Comparison of ENCODE assay signal across 22 mouse cellular contexts in the genomic region with DNA sequence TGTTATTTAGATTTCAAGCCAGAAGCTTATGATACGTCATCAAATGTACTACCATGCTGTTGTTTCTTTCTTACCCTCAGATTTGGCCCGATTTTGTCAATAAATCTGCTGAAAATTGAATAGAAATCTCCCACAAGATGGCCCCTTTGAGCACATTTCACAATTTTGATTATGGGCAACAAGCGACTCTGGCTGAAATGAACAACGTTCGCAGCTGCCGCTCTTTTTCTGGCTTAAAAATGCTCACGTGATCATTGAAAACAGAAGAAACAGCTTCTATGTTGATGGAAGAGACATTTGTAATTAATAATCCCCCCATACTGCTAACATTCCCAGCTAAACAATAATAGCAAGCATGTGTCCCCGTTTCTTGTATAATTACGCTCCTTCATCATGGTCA. TPM values are rescaled to one million over a fixed set of nuclear protein-coding genes. Genes with fewer than 3 reads are reported as not detected.
DNase-seq lines count a peak whose midpoint lies in the region; ATAC-seq and TF ChIP-seq lines count a peak whose summit lies in the region.
"Had no signal": no experiment of that assay in that cellular context is flagged by ENCODE, and none has a peak within 500 bp of the region (broad histone marks: within the 10 kb centered on the region; RNA-seq: fewer than 3 reads in every experiment).

No protein-coding gene starts in this region.

- H3K27me3 ChIP-seq in forebrain, postnatal 0 days (ENCODE audit: insufficient read depth, low read length) = no peaks in the 10 kb centered on the region
- H3K27me3 ChIP-seq in forebrain, embryonic 11.5 days (ENCODE audit: control insufficient read depth, insufficient read depth, low read length) = no peaks in the 10 kb centered on the region
- 0 out of 2 replicates have a peak, but pooled peaks cover 2% of the 10 kb centered on the region for H3K27me3 ChIP-seq in hindbrain, embryonic 16.5 days (replicated peaks; ENCODE audit: control insufficient read depth, insufficient read depth, low read length)
- H3K27me3 ChIP-seq: CH12.LX; heart, embryonic 13.5 days had no signal

- no peak overlapping the region for H3K9ac ChIP-seq in forebrain, postnatal 0 days
- no peak overlapping the region for H3K9ac ChIP-seq in forebrain, embryonic 11.5 days (ENCODE audit: low read length)
- no peak overlapping the region for H3K9ac ChIP-seq in hindbrain, embryonic 16.5 days (ENCODE audit: low read depth, low read length)
- H3K9ac ChIP-seq: heart, embryonic 13.5 days had no signal

- TF ChIP-seq CTCF in forebrain, postnatal 0 days (IDR thresholded peaks at IDR 0.05; ENCODE audit: low read depth) = no peak
- TF ChIP-seq CTCF in layer of hippocampus, adult 2 months (conservative IDR thresholded peaks at IDR 0.05) = peak; percentile 39

- H3K27ac ChIP-seq in forebrain, postnatal 0 days (ENCODE audit: low read depth, low read length) = no peak overlapping the region
- H3K27ac ChIP-seq in forebrain, embryonic 11.5 days (ENCODE audit: low read depth, low read length) = no peak overlapping the region
- peak overlapping the region; percentile 70; the same call in 1 of the 2 replicates for H3K27ac ChIP-seq in layer of hippocampus, adult 2 months
- H3K27ac ChIP-seq in hindbrain, embryonic 16.5 days (ENCODE audit: low read depth, low read length) = no peak overlapping the region
- H3K27ac ChIP-seq: embryonic facial prominence, embryonic 10.5 days; heart, embryonic 13.5 days had no signal

- no peak for ATAC-seq in forebrain, postnatal 0 days
- no peak for ATAC-seq in forebrain, embryonic 11.5 days (replicated peaks; ENCODE audit: low FRiP score)
- ATAC-seq in hindbrain, embryonic 16.5 days = no peak
- ATAC-seq: intestine, embryonic 16.5 days; Patski had no signal

- H3K4me3 ChIP-seq in forebrain, postnatal 0 days (ENCODE audit: low read depth, low read length) = no peak overlapping the region
- no peak overlapping the region for H3K4me3 ChIP-seq in forebrain, embryonic 11.5 days (ENCODE audit: low read depth, low read length)
- no peak overlapping the region for H3K4me3 ChIP-seq in layer of hippocampus, adult 2 months
- H3K4me3 ChIP-seq in hindbrain, embryonic 16.5 days (ENCODE audit: low read length) = no peak overlapping the region
- H3K4me3 ChIP-seq: embryonic facial prominence, embryonic 10.5 days; heart, embryonic 13.5 days had no signal

- WGBS in forebrain, postnatal 0 days = 51% methylated on average over 9 of the region's 9 CpGs
- 85% methylated on average over 9 of the region's 9 CpGs for WGBS in forebrain, embryonic 11.5 days
- 52% methylated on average over 9 of the region's 9 CpGs for WGBS in hindbrain, embryonic 16.5 days

- H3K4me1 ChIP-seq in forebrain, postnatal 0 days (ENCODE audit: insufficient read depth) = peaks cover 10% of the 10 kb centered on the region; the same call in 1 of the 2 replicates
- no peaks in the 10 kb centered on the region for H3K4me1 ChIP-seq in forebrain, embryonic 11.5 days (replicated peaks; ENCODE audit: control insufficient read depth, insufficient read depth, low read length)
- H3K4me1 ChIP-seq in hindbrain, embryonic 16.5 days (ENCODE audit: control insufficient read depth, insufficient read depth, low read depth, low read length) = no peaks in the 10 kb centered on the region; the same call in 1 of the 2 replicates

- no peaks in the 10 kb centered on the region for H3K9me3 ChIP-seq in forebrain, postnatal 0 days (ENCODE audit: low read length)
- H3K9me3 ChIP-seq in forebrain, embryonic 11.5 days (ENCODE audit: control insufficient read depth, low read length) = no peaks in the 10 kb centered on the region
- H3K9me3 ChIP-seq in hindbrain, embryonic 16.5 days (ENCODE audit: control insufficient read depth, low read length) = no peaks in the 10 kb centered on the region
- H3K9me3 ChIP-seq: embryonic facial prominence, embryonic 10.5 days; heart, embryonic 13.5 days had no signal

- H3K36me3 ChIP-seq in forebrain, postnatal 0 days (ENCODE audit: insufficient read depth) = no peaks in the 10 kb centered on the region
- no peaks in the 10 kb centered on the region for H3K36me3 ChIP-seq in forebrain, embryonic 11.5 days (ENCODE audit: control insufficient read depth, insufficient read depth, low read length)
- H3K36me3 ChIP-seq in hindbrain, embryonic 16.5 days (ENCODE audit: control insufficient read depth, insufficient read depth, low read length) = no peaks in the 10 kb centered on the region
- H3K36me3 ChIP-seq: embryonic facial prominence, embryonic 10.5 days; heart, embryonic 13.5 days had no signal

- H3K4me2 ChIP-seq in forebrain, postnatal 0 days (ENCODE audit: low read depth) = 0 out of 2 replicates have a peak overlapping the region, but pooled peaks have one; percentile 4
- H3K4me2 ChIP-seq in forebrain, embryonic 11.5 days (ENCODE audit: low read depth, low read length, severe bottlenecking) = no peak overlapping the region
- peak overlapping the region; percentile 25 for H3K4me2 ChIP-seq in hindbrain, embryonic 16.5 days (ENCODE audit: low read length)
- H3K4me2 ChIP-seq: heart, embryonic 13.5 days had no signal

- DNase-seq in cerebellum, postnatal 10 days = peak; percentile 35 to 57
- no peak for DNase-seq in cerebellum, postnatal 25 days
- peak; percentile 51 for DNase-seq in forebrain, postnatal 0 days
- no peak for DNase-seq in forebrain, embryonic 11.5 days (ENCODE audit: low spot score)
- no peak for DNase-seq in layer of hippocampus, adult 2 months (ENCODE audit: low spot score in 2 of 2)
- DNase-seq in layer of hippocampus, postnatal 36 days = no peak
- DNase-seq in neural tube, embryonic 10.5 days (ENCODE audit: extremely low spot score, low spot score) = no peak
- DNase-seq: adrenal gland, adult 2 months; adrenal gland, postnatal 25 days; B cell, adult 2 months; cerebellum, adult 2 months; gastrocnemius, postnatal 36 days; heart, adult 11 months; heart, postnatal 36 days; kidney, adult 2 months had no signal

RNA-seq across cellular contexts. Expression of gene Tyrp1, which starts 29.0 kb away (rescaled TPM):
- 0.15 and 0.43 TPM in 2 replicates for total RNA-seq in forebrain, postnatal 0 days (2014; rRNA removed)
- 0.09 and 0.11 TPM in 2 replicates for polyA plus RNA-seq in forebrain, postnatal 0 days (2015; fragmentation: Nextera tagmentation; extraction: Ambion mirVana)
- polyA plus RNA-seq in forebrain, embryonic 11.5 days (2014; fragmentation: Nextera tagmentation; extraction: Ambion mirVana) = 0.11 TPM in 1 of 2 replicates, not detected in the other
- total RNA-seq in layer of hippocampus, adult 2 months (2021) = under 1 TPM in 1 of 2 experiments, not detected in 1; 0.54 TPM
- under 1 TPM; 0.37 to 0.46 TPM for total RNA-seq in layer of hippocampus, postnatal 36 days (2021)
- polyA plus RNA-seq in hindbrain, embryonic 16.5 days (2015; fragmentation: Nextera tagmentation; extraction: Ambion mirVana) = 0.26 and 0.45 TPM in 2 replicates
- total RNA-seq: adrenal gland, adult 2 months; adrenal gland, postnatal 25 days; CH12.LX; gastrocnemius, adult 8-10 months; gastrocnemius, postnatal 36 days had no signal
- polyA plus RNA-seq: adrenal gland, adult 2 months; heart, embryonic 13.5 days; intestine, embryonic 16.5 days; kidney, adult 2 months had no signal

RNA-seq across cellular contexts. Expression of gene Lurap1l, which starts 47.5 kb away (rescaled TPM):
- 4.7 and 6.4 TPM in 2 replicates for total RNA-seq in forebrain, postnatal 0 days (2014; rRNA removed)
- 5.0 and 5.3 TPM in 2 replicates for polyA plus RNA-seq in forebrain, postnatal 0 days (2015; fragmentation: Nextera tagmentation; extraction: Ambion mirVana)
- 2.5 TPM in 2 replicates for polyA plus RNA-seq in forebrain, embryonic 11.5 days (2014; fragmentation: Nextera tagmentation; extraction: Ambion mirVana)
- 10 to 100 TPM; 31.1 to 34.2 TPM for total RNA-seq in layer of hippocampus, adult 2 months (2021)
- total RNA-seq in layer of hippocampus, postnatal 36 days (2021) = 10 to 100 TPM; 30.0 to 35.1 TPM
- polyA plus RNA-seq in hindbrain, embryonic 16.5 days (2015; fragmentation: Nextera tagmentation; extraction: Ambion mirVana) = 9.9 and 10.5 TPM in 2 replicates
- total RNA-seq: CH12.LX had no signal

Comparison
In these comparisons a context has a peak if more than half of its experiments do, and no peak if none do; other contexts are left out.
1. DNase-seq: peak in cerebellum, postnatal 10 days (2 of 2) and forebrain, postnatal 0 days (single experiment); none in cerebellum, postnatal 25 days (0 of 2), forebrain, embryonic 11.5 days (single experiment), layer of hippocampus, adult 2 months (0 of 2), layer of hippocampus, postnatal 36 days (0 of 2) and neural tube, embryonic 10.5 days (single experiment).